Mouse (Mus musculus) kidney, adult 2 months (tissue): ENCODE data around the gene Colgalt1. TPM values are rescaled to one million over a fixed set of nuclear protein-coding genes. Genes with fewer than 3 reads are reported as not detected.

Experiments used
- DNase-seq: peaks from one replicate; pipeline ENCODE4 v3.0.0; 2021
- H3K27ac ChIP-seq: fragments of 200-500 bp; 2 replicates; pipeline ENCODE4 v1.5.1; 2012; ENCODE audit warnings: low read depth, low read length, control low read depth, inconsistent platforms; ENCODE audit not compliant: insufficient read depth
- H3K27me3 ChIP-seq: fragments of 200-500 bp; replicated peaks from 2 replicates; pipeline ENCODE4 v1.6.1; 2012; ENCODE audit warnings: mild to moderate bottlenecking, moderate library complexity, low read length, inconsistent platforms; ENCODE audit not compliant: control insufficient read depth, insufficient read depth
- H3K36me3 ChIP-seq: fragments of 200-500 bp; 2 replicates; pipeline ENCODE4 v1.6.1; 2012; ENCODE audit warnings: mild to moderate bottlenecking, moderate library complexity, low read length, inconsistent platforms; ENCODE audit not compliant: control insufficient read depth, insufficient read depth
- H3K4me1 ChIP-seq: fragments of 200-500 bp; 2 replicates; pipeline ENCODE4 v1.6.1; 2011; ENCODE audit warnings: low read length; ENCODE audit not compliant: control insufficient read depth, insufficient read depth
- H3K4me3 ChIP-seq: fragments of 200-500 bp; 2 replicates; pipeline ENCODE4 v1.5.1; 2011; ENCODE audit warnings: mild to moderate bottlenecking, low read depth, low read length, control low read depth; ENCODE audit not compliant: insufficient read depth
- CTCF ChIP-seq: fragments of 200-500 bp; conservative IDR thresholded peaks from 2 replicates; pipeline ENCODE4 v1.5.1; 2011; ENCODE audit warnings: low read depth, mild to moderate bottlenecking, control low read depth, low read length, moderate library complexity, mixed read lengths; ENCODE audit not compliant: insufficient read depth, insufficient read length
- POLR2A ChIP-seq: fragments of 200-500 bp; IDR thresholded peaks from one replicate; pipeline ENCODE4 v1.6.1; 2011; ENCODE audit warnings: low read depth, low read length, control low read depth
- WGBS: fragments of 180-500 bp; shearing (Covaris S2); methylation state at CpG from one replicate; pipeline ENCODE4 v1.1.7; 2018; 5-methylcytosine and 5-hydroxymethylcytosine counted together
- polyA plus RNA-seq: library from polyadenylated mRNA; depleted of rRNA; stranded (reverse); fragments of >200 nt; gene quantifications from 2 replicates; pipeline ENCODE4 v1.2.3, GENCODE M21; 2012

Gene Colgalt1
- polyA plus RNA-seq, 1 experiment: 62.2 TPM

- no peaks in the 10 kb centered on the region for H3K36me3 ChIP-seq
Observed at GRCm38 (mm10) chr8:71596798-71597197, 14.0 kb upstream of the Colgalt1 start.

GRCm38 (mm10) chr8:71597451-71597850 is 13.3 kb upstream of the Colgalt1 start, which contains the start of gene Fam129c:
Fam129c (plus strand) TSS chr8:71597648.
- no peak within 1 kb of the TSS for H3K27ac ChIP-seq
- WGBS: 88% methylated on average over 3 of the region's 3 CpGs
- H3K36me3 ChIP-seq: no peaks in the 10 kb centered on the region
- H3K4me3 ChIP-seq: no peak within 1 kb of the TSS
- no peaks in the 10 kb centered on the region for H3K27me3 ChIP-seq
- no peak for DNase-seq
- TF ChIP-seq CTCF (no peak), POLR2A (no peak)
- 0 out of 2 replicates have a peak, but pooled peaks cover 8% of the 10 kb centered on the region for H3K4me1 ChIP-seq

More at GRCm38 (mm10) chr8:71596798-71597197, 14.0 kb upstream of the Colgalt1 start:
- no peak for DNase-seq
- 72% methylated on average over 4 of the region's 4 CpGs for WGBS
- no peak overlapping the region for H3K4me3 ChIP-seq
- no peak overlapping the region for H3K27ac ChIP-seq
- no peaks in the 10 kb centered on the region for H3K27me3 ChIP-seq
- TF ChIP-seq CTCF (no peak), POLR2A (no peak)
- 0 out of 2 replicates have a peak, but pooled peaks cover 8% of the 10 kb centered on the region for H3K4me1 ChIP-seq

GRCm38 (mm10) chr8:71598375-71598774 is 12.4 kb upstream of the Colgalt1 start:
- no peaks in the 10 kb centered on the region for H3K36me3 ChIP-seq
- no peak overlapping the region for H3K27ac ChIP-seq
- H3K27me3 ChIP-seq: no peaks in the 10 kb centered on the region
- peaks cover 11% of the 10 kb centered on the region; the same call in 1 of the 2 replicates for H3K4me1 ChIP-seq
- H3K4me3 ChIP-seq: no peak overlapping the region
- DNase-seq: no peak
- no peak for TF ChIP-seq CTCF
- no peak for TF ChIP-seq POLR2A

- DNase-seq: no peak
- Histone ChIP-seq H3K4me1 (peaks cover 11% of the 10 kb centered on the region; the same call in 1 of the 2 replicates), H3K27ac (no peak overlapping the region), H3K4me3 (no peak overlapping the region), H3K36me3 (no peaks in the 10 kb centered on the region), H3K27me3 (no peaks in the 10 kb centered on the region)
- WGBS: 92% methylated on average over 5 of the region's 5 CpGs
- TF ChIP-seq POLR2A (no peak), CTCF (no peak)
Observed at GRCm38 (mm10) chr8:71598841-71599240, 12.0 kb upstream of the Colgalt1 start.

GRCm38 (mm10) chr8:71601939-71602665 is 8.7 kb upstream of the Colgalt1 start:
- Histone ChIP-seq H3K27ac (no peak overlapping the region), H3K4me1 (peaks cover 7% of the 10 kb centered on the region; the same call in 1 of the 2 replicates), H3K36me3 (no peaks in the 10 kb centered on the region), H3K4me3 (no peak overlapping the region), H3K27me3 (no peaks in the 10 kb centered on the region)
- 14% methylated on average over 65 of the region's 65 CpGs for WGBS
- DNase-seq: no peak
- no peak for TF ChIP-seq POLR2A
- no peak for TF ChIP-seq CTCF

- H3K4me3 ChIP-seq: peak overlapping the region; percentile 25
- WGBS: 3% methylated on average over 32 of the region's 32 CpGs
Observed at GRCm38 (mm10) chr8:71602666-71603334, 8.0 kb upstream of the Colgalt1 start.

GRCm38 (mm10) chr8:71604021-71604420 is 6.8 kb upstream of the Colgalt1 start:
- 80% methylated on average over 7 of the region's 7 CpGs for WGBS
- TF ChIP-seq CTCF: no peak
- TF ChIP-seq POLR2A: no peak
- Histone ChIP-seq H3K36me3 (no peaks in the 10 kb centered on the region), H3K4me1 (peaks cover 7% of the 10 kb centered on the region; the same call in 1 of the 2 replicates), H3K27ac (no peak overlapping the region), H3K27me3 (no peaks in the 10 kb centered on the region), H3K4me3 (no peak overlapping the region)
- DNase-seq: no peak

More at GRCm38 (mm10) chr8:71602666-71603334, 8.0 kb upstream of the Colgalt1 start:
- TF ChIP-seq CTCF: no peak
- no peak for TF ChIP-seq POLR2A
- H3K27ac ChIP-seq: no peak overlapping the region
- H3K4me1 ChIP-seq: peaks cover 7% of the 10 kb centered on the region; the same call in 1 of the 2 replicates
- DNase-seq: peak; percentile 94
- no peaks in the 10 kb centered on the region for H3K27me3 ChIP-seq
- H3K36me3 ChIP-seq: no peaks in the 10 kb centered on the region
